Mouse (Mus musculus) G1E (cell line): Measurements from ENCODE around the gene Sema5b. TPM values are rescaled to one million over a fixed set of nuclear protein-coding genes. Genes with fewer than 3 reads are reported as not detected.

Experiments
- ATAC-seq: 2 replicates; pipeline ENCODE4 v1.8.0; 2016; ENCODE audit warnings: mild to moderate bottlenecking; ENCODE audit not compliant: insufficient number of reproducible peaks, poor library complexity, low FRiP score, severe bottlenecking; ENCODE audit errors: extremely low read depth
- DNase-seq: peaks from one replicate; pipeline ENCODE4 v3.0.0; 2012; ENCODE audit warnings: low spot score
- H3K27me3 ChIP-seq: 2 replicates; pipeline ENCODE4 v1.6.1; 2012; ENCODE audit warnings: mild to moderate bottlenecking, low read length, inconsistent platforms; ENCODE audit not compliant: insufficient read depth
- H3K36me3 ChIP-seq: replicated peaks from 2 replicates; pipeline ENCODE3; 2012; ENCODE audit warnings: mild to moderate bottlenecking, inconsistent platforms
- H3K4me1 ChIP-seq: 2 replicates; pipeline ENCODE4 v1.6.1; 2012; ENCODE audit warnings: low read depth, low read length, inconsistent platforms, mixed read lengths; ENCODE audit not compliant: insufficient read depth
- H3K4me3 ChIP-seq: 2 replicates; pipeline ENCODE4 v1.5.1; 2012; ENCODE audit warnings: low read depth, mild to moderate bottlenecking, inconsistent platforms, low read length, moderate library complexity, mixed read lengths
- H3K9me3 ChIP-seq: replicated peaks from 2 replicates; pipeline ENCODE4 v1.6.1; 2012; ENCODE audit warnings: inconsistent platforms
- CTCF ChIP-seq: IDR thresholded peaks from 2 replicates; pipeline ENCODE4 v1.5.1; 2012; ENCODE audit warnings: low read depth, low read length, inconsistent platforms, mixed read lengths
- GATA1 ChIP-seq: IDR thresholded peaks from 2 replicates; pipeline ENCODE4 v1.6.1; 2012; ENCODE audit warnings: borderline replicate concordance, low read length, inconsistent platforms, mixed read lengths
- GATA2 ChIP-seq: IDR thresholded peaks from 2 replicates; pipeline ENCODE4 v1.6.1; 2012; ENCODE audit warnings: low read depth, low read length, inconsistent platforms, borderline replicate concordance
- POLR2AphosphoS5 ChIP-seq: IDR thresholded peaks from 2 replicates; pipeline ENCODE4 v1.6.1; 2012; ENCODE audit warnings: low read depth, low read length, inconsistent platforms; ENCODE audit not compliant: insufficient replicate concordance
- TAL1 ChIP-seq: conservative IDR thresholded peaks from 2 replicates; pipeline ENCODE4 v1.6.1; 2012; ENCODE audit warnings: low read depth, low read length, inconsistent platforms, mixed read lengths
- polyA plus RNA-seq: library from polyadenylated mRNA; stranded (reverse); fragments of >175 nt; gene quantifications from 2 replicates; pipeline ENCODE4 v1.2.3, GENCODE M21; 2012
- total RNA-seq, 2 experiments: library from RNA; stranded (forward) in 1 of 2; stranded (reverse) in 1 of 2; fragments of 200-1000 nt in 1 of 2; fragments of >200 nt in 1 of 2; fragmentation: Nextera tagmentation in 1 of 2; gene quantifications; 2 replicates each; pipeline ENCODE4 v1.2.3; 2014 to 2017

Gene Sema5b
- total and polyA plus RNA-seq, 3 experiments: 0.66 TPM; not detected in 2

GRCm38 (mm10) chr16:35639505-35639904, 98.6 kb downstream of the Sema5b start:
- Histone ChIP-seq H3K36me3 (no peaks in the 10 kb centered on the region), H3K4me1 (no peaks in the 10 kb centered on the region), H3K27me3 (peaks cover 46% of the 10 kb centered on the region), H3K9me3 (no peaks in the 10 kb centered on the region), H3K4me3 (no peak overlapping the region)
- no peak for TF ChIP-seq TAL1
- no peak for TF ChIP-seq POLR2AphosphoS5
- no peak for TF ChIP-seq CTCF
- ATAC-seq (no peak), DNase-seq (no peak)

GRCm38 (mm10) chr16:35648862-35649261, 107.9 kb downstream of the Sema5b start:
- DNase-seq: no peak
- Histone ChIP-seq H3K4me1 (no peaks in the 10 kb centered on the region), H3K27me3 (peaks cover 64% of the 10 kb centered on the region), H3K36me3 (no peaks in the 10 kb centered on the region), H3K9me3 (no peaks in the 10 kb centered on the region), H3K4me3 (no peak overlapping the region)
- no peak for ATAC-seq
- TF ChIP-seq GATA1 (no peak), TAL1 (no peak), GATA2 (no peak), CTCF (no peak), POLR2AphosphoS5 (no peak)

GRCm38 (mm10) chr16:35652206-35652605, 111.3 kb downstream of the Sema5b start:
- no peaks in the 10 kb centered on the region for H3K4me1 ChIP-seq
- ATAC-seq (no peak), DNase-seq (no peak)
- H3K4me3 ChIP-seq: no peak overlapping the region
- H3K36me3 ChIP-seq: no peaks in the 10 kb centered on the region
- H3K27me3 ChIP-seq: peaks cover 71% of the 10 kb centered on the region
- no peak for TF ChIP-seq TAL1
- TF ChIP-seq GATA2: no peak
- no peak for TF ChIP-seq CTCF
- no peak for TF ChIP-seq POLR2AphosphoS5
- TF ChIP-seq GATA1: no peak
- H3K9me3 ChIP-seq: no peaks in the 10 kb centered on the region

GRCm38 (mm10) chr16:35652706-35653105, 111.8 kb downstream of the Sema5b start:
- no peaks in the 10 kb centered on the region for H3K9me3 ChIP-seq

GRCm38 (mm10) chr16:35653951-35654350, 113.0 kb downstream of the Sema5b start:
- no peaks in the 10 kb centered on the region; the same call in 1 of the 2 replicates for H3K4me1 ChIP-seq
- no peak overlapping the region for H3K4me3 ChIP-seq
- DNase-seq: no peak
- no peaks in the 10 kb centered on the region for H3K9me3 ChIP-seq
- H3K27me3 ChIP-seq: peaks cover 74% of the 10 kb centered on the region
- H3K36me3 ChIP-seq: no peaks in the 10 kb centered on the region
- no peak for ATAC-seq
- no peak for TF ChIP-seq CTCF
- no peak for TF ChIP-seq POLR2AphosphoS5
- TF ChIP-seq TAL1: no peak
- no peak for TF ChIP-seq GATA1

More at GRCm38 (mm10) chr16:35652706-35653105, 111.8 kb downstream of the Sema5b start:
- peaks cover 71% of the 10 kb centered on the region for H3K27me3 ChIP-seq
- no peak for TF ChIP-seq POLR2AphosphoS5
- no peak for TF ChIP-seq TAL1
- TF ChIP-seq CTCF: no peak
- TF ChIP-seq GATA2: no peak
- TF ChIP-seq GATA1: no peak
- ATAC-seq (no peak), DNase-seq (no peak)
- H3K4me1 ChIP-seq: no peaks in the 10 kb centered on the region
- H3K4me3 ChIP-seq: no peak overlapping the region
- no peaks in the 10 kb centered on the region for H3K36me3 ChIP-seq

GRCm38 (mm10) chr16:35660222-35660621, 119.3 kb downstream of the Sema5b start:
- Histone ChIP-seq H3K27me3 (peaks cover 84% of the 10 kb centered on the region), H3K9me3 (peaks cover 12% of the 10 kb centered on the region), H3K36me3 (no peaks in the 10 kb centered on the region), H3K4me3 (no peak overlapping the region), H3K4me1 (no peaks in the 10 kb centered on the region; the same call in 1 of the 2 replicates)
- ATAC-seq: no peak
- TF ChIP-seq CTCF (no peak), POLR2AphosphoS5 (no peak), GATA1 (no peak), TAL1 (no peak), GATA2 (no peak)
- no peak for DNase-seq
